Mouse (Mus musculus): Measurements from ENCODE around the gene Rnase4. TPM values are rescaled to one million over a fixed set of nuclear protein-coding genes. Genes with fewer than 3 reads are reported as not detected.

Rnase4 gene
- polyA plus RNA-seq, 1 experiment from 2014 or later, result 19.2 TPM

GRCm38 (mm10) chr14:51106449-51106967 lies 15.6 kb downstream of the Rnase4 start:
- Histone ChIP-seq H3K9me3 (ENCODE audit: control insufficient read depth, low read length) (no peaks in the 10 kb centered on the region), H3K4me2 (replicated peaks; ENCODE audit: low read depth, low read length) (no peak overlapping the region), H3K9ac (ENCODE audit: low read depth, low read length) (no peak overlapping the region), H3K27ac (ENCODE audit: low read depth, low read length) (no peak overlapping the region), H3K4me1 (replicated peaks; ENCODE audit: control insufficient read depth, insufficient read depth, low read length) (no peaks in the 10 kb centered on the region), H3K36me3 (ENCODE audit: control insufficient read depth, insufficient read depth, low read length) (no peaks in the 10 kb centered on the region), H3K27me3 (ENCODE audit: control insufficient read depth, insufficient read depth, low read length) (no peaks in the 10 kb centered on the region), H3K4me3 (ENCODE audit: low read depth, low read length) (no peak overlapping the region)
- ATAC-seq (ENCODE audit: low FRiP score) (no peak), DNase-seq (ENCODE audit: low spot score) (no peak)

GRCm38 (mm10) chr14:51111966-51112365 lies 21.1 kb downstream of the Rnase4 start:
- H3K27ac ChIP-seq (ENCODE audit: low read depth, low read length), result no peak overlapping the region
- no peak overlapping the region for H3K4me3 ChIP-seq (ENCODE audit: low read depth, low read length)
- H3K27me3 ChIP-seq (ENCODE audit: control insufficient read depth, insufficient read depth, low read length), result no peaks in the 10 kb centered on the region
- WGBS, result 74% methylated on average over 3 of the region's 3 CpGs
- H3K4me2 ChIP-seq (replicated peaks; ENCODE audit: low read depth, low read length), result no peak overlapping the region
- no peak for DNase-seq (ENCODE audit: low spot score)
- H3K9ac ChIP-seq (ENCODE audit: low read depth, low read length), result no peak overlapping the region
- H3K36me3 ChIP-seq (ENCODE audit: control insufficient read depth, insufficient read depth, low read length), result no peaks in the 10 kb centered on the region
- H3K4me1 ChIP-seq (replicated peaks; ENCODE audit: control insufficient read depth, insufficient read depth, low read length), result no peaks in the 10 kb centered on the region
- H3K9me3 ChIP-seq (ENCODE audit: control insufficient read depth, low read length), result no peaks in the 10 kb centered on the region
- no peak for ATAC-seq (ENCODE audit: low FRiP score)

- ATAC-seq (ENCODE audit: low FRiP score), result no peak
- DNase-seq (ENCODE audit: low spot score), result no peak
- H3K4me1 ChIP-seq (replicated peaks; ENCODE audit: control insufficient read depth, insufficient read depth, low read length), result no peaks in the 10 kb centered on the region
- no peak overlapping the region for H3K27ac ChIP-seq (ENCODE audit: low read depth, low read length)
- no peak overlapping the region for H3K4me3 ChIP-seq (ENCODE audit: low read depth, low read length)
- no peak overlapping the region for H3K9ac ChIP-seq (ENCODE audit: low read depth, low read length)
- H3K4me2 ChIP-seq (replicated peaks; ENCODE audit: low read depth, low read length), result no peak overlapping the region
- no peaks in the 10 kb centered on the region for H3K36me3 ChIP-seq (ENCODE audit: control insufficient read depth, insufficient read depth, low read length)
- H3K27me3 ChIP-seq (ENCODE audit: control insufficient read depth, insufficient read depth, low read length), result no peaks in the 10 kb centered on the region
- 31% methylated on average over 9 of the region's 9 CpGs for WGBS
- no peaks in the 10 kb centered on the region for H3K9me3 ChIP-seq (ENCODE audit: control insufficient read depth, low read length)
These were observed 22.6 kb downstream of the Rnase4 start for GRCm38 (mm10) chr14:51113476-51113875.

GRCm38 (mm10) chr14:51113916-51114560 lies 23.2 kb downstream of the Rnase4 start, which contains the start of gene Eddm3b:
Gene Eddm3b, plus strand, starts transcription at chr14:51114426.
- Histone ChIP-seq H3K4me1 (replicated peaks; ENCODE audit: control insufficient read depth, insufficient read depth, low read length) (no peaks in the 10 kb centered on the region), H3K27ac (ENCODE audit: low read depth, low read length) (no peak within 1 kb of the TSS), H3K9me3 (ENCODE audit: control insufficient read depth, low read length) (no peaks in the 10 kb centered on the region), H3K4me2 (replicated peaks; ENCODE audit: low read depth, low read length) (no peak within 1 kb of the TSS), H3K9ac (ENCODE audit: low read depth, low read length) (no peak within 1 kb of the TSS), H3K4me3 (ENCODE audit: low read depth, low read length) (no peak within 1 kb of the TSS), H3K36me3 (ENCODE audit: control insufficient read depth, insufficient read depth, low read length) (no peaks in the 10 kb centered on the region), H3K27me3 (ENCODE audit: control insufficient read depth, insufficient read depth, low read length) (no peaks in the 10 kb centered on the region)
- no peak for DNase-seq (ENCODE audit: low spot score)
- 49% methylated on average over 12 of the region's 12 CpGs for WGBS
- ATAC-seq (ENCODE audit: low FRiP score), result no peak

- Histone ChIP-seq H3K36me3 (ENCODE audit: control insufficient read depth, insufficient read depth, low read length) (no peaks in the 10 kb centered on the region), H3K27me3 (ENCODE audit: control insufficient read depth, insufficient read depth, low read length) (no peaks in the 10 kb centered on the region), H3K4me1 (replicated peaks; ENCODE audit: control insufficient read depth, insufficient read depth, low read length) (no peaks in the 10 kb centered on the region), H3K4me3 (ENCODE audit: low read depth, low read length) (no peak overlapping the region), H3K9me3 (ENCODE audit: control insufficient read depth, low read length) (no peaks in the 10 kb centered on the region), H3K9ac (ENCODE audit: low read depth, low read length) (no peak overlapping the region), H3K27ac (ENCODE audit: low read depth, low read length) (no peak overlapping the region), H3K4me2 (replicated peaks; ENCODE audit: low read depth, low read length) (no peak overlapping the region)
- DNase-seq (ENCODE audit: low spot score) (no peak), ATAC-seq (ENCODE audit: low FRiP score) (no peak)
- 89% methylated on average over 6 of the region's 6 CpGs for WGBS
These were observed 34.8 kb downstream of the Rnase4 start for GRCm38 (mm10) chr14:51125684-51126083.

GRCm38 (mm10) chr14:51127648-51128258 lies 36.9 kb downstream of the Rnase4 start:
- WGBS, result 66% methylated on average over 2 of the region's 2 CpGs
- H3K9me3 ChIP-seq (ENCODE audit: control insufficient read depth, low read length), result no peaks in the 10 kb centered on the region
- H3K27ac ChIP-seq (ENCODE audit: low read depth, low read length), result no peak overlapping the region
- ATAC-seq (ENCODE audit: low FRiP score) (no peak), DNase-seq (ENCODE audit: low spot score) (no peak)
- no peaks in the 10 kb centered on the region for H3K4me1 ChIP-seq (replicated peaks; ENCODE audit: control insufficient read depth, insufficient read depth, low read length)
- no peak overlapping the region for H3K9ac ChIP-seq (ENCODE audit: low read depth, low read length)
- H3K4me2 ChIP-seq (replicated peaks; ENCODE audit: low read depth, low read length), result no peak overlapping the region
- H3K27me3 ChIP-seq (ENCODE audit: control insufficient read depth, insufficient read depth, low read length), result no peaks in the 10 kb centered on the region
- no peaks in the 10 kb centered on the region for H3K36me3 ChIP-seq (ENCODE audit: control insufficient read depth, insufficient read depth, low read length)
- H3K4me3 ChIP-seq (ENCODE audit: low read depth, low read length), result no peak overlapping the region

GRCm38 (mm10) chr14:51128775-51129623 lies 38.1 kb downstream of the Rnase4 start:
- H3K27me3 ChIP-seq (ENCODE audit: control insufficient read depth, insufficient read depth, low read length), result no peaks in the 10 kb centered on the region
- no peak overlapping the region for H3K4me2 ChIP-seq (replicated peaks; ENCODE audit: low read depth, low read length)
- no peaks in the 10 kb centered on the region for H3K36me3 ChIP-seq (ENCODE audit: control insufficient read depth, insufficient read depth, low read length)
- no peak for DNase-seq (ENCODE audit: low spot score)
- H3K9ac ChIP-seq (ENCODE audit: low read depth, low read length), result no peak overlapping the region
- WGBS, result 85% methylated on average over 9 of the region's 9 CpGs
- H3K4me3 ChIP-seq (ENCODE audit: low read depth, low read length), result no peak overlapping the region
- no peak for ATAC-seq (ENCODE audit: low FRiP score)
- H3K27ac ChIP-seq (ENCODE audit: low read depth, low read length), result no peak overlapping the region
- no peaks in the 10 kb centered on the region for H3K9me3 ChIP-seq (ENCODE audit: control insufficient read depth, low read length)
- no peaks in the 10 kb centered on the region for H3K4me1 ChIP-seq (replicated peaks; ENCODE audit: control insufficient read depth, insufficient read depth, low read length)

GRCm38 (mm10) chr14:51129624-51129975 lies 38.7 kb downstream of the Rnase4 start:
- Histone ChIP-seq H3K4me3 (ENCODE audit: low read depth, low read length) (no peak overlapping the region), H3K36me3 (ENCODE audit: control insufficient read depth, insufficient read depth, low read length) (no peaks in the 10 kb centered on the region), H3K4me1 (replicated peaks; ENCODE audit: control insufficient read depth, insufficient read depth, low read length) (no peaks in the 10 kb centered on the region), H3K4me2 (replicated peaks; ENCODE audit: low read depth, low read length) (no peak overlapping the region), H3K9me3 (ENCODE audit: control insufficient read depth, low read length) (no peaks in the 10 kb centered on the region), H3K9ac (ENCODE audit: low read depth, low read length) (no peak overlapping the region), H3K27ac (ENCODE audit: low read depth, low read length) (no peak overlapping the region), H3K27me3 (ENCODE audit: control insufficient read depth, insufficient read depth, low read length) (no peaks in the 10 kb centered on the region)
- ATAC-seq (ENCODE audit: low FRiP score), result no peak
- no peak for DNase-seq (ENCODE audit: low spot score)
- WGBS, result 83% methylated on average over 4 of the region's 4 CpGs

Data from hindbrain, embryonic 11.5 days (tissue).